Mouse (Mus musculus) fat pad, adult 2 months (tissue): ENCODE results near the gene Sult1d1.
"Not testable (repeated sequence)": the region's sequence is repeated elsewhere in the genome, so short reads cannot be mapped to it uniquely, and the experiment has no call there.

ENCODE experiments used
- DNase-seq: peaks from one replicate; pipeline ENCODE4 v3.0.0-alpha.2; 2011; ENCODE audit warnings: low read depth, low spot score; ENCODE audit errors: extremely low read depth

Sult1d1 gene

DNA sequence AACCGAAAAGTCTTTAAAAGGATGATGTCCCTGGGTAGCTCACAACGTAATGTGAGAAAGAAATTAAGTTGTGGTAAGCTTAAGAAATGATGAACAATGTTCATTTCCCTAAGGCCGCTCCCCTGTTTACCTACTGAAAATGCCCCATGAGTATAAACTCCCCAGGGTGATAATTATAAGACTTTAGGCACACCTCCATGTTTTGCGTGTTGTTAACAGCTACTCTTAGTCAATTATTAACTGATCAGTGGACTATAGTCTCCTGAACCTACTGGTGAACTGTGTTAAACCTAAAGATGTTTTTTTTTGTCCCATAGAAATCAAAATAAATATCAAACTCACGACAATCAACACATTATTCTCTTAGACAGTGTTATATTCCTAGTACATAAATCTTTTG lies at the start of gene Sult1d1:
Sult1d1 (minus strand) TSS at position 183 of the 400 bp plus-strand sequence.
- DNase-seq: no peak

GRCm38 (mm10) chr5:87615128-87615390 lies 46.2 kb upstream of the Sult1d1 start:
- no peak for DNase-seq

- no peak for DNase-seq
These were observed 45.7 kb upstream of the Sult1d1 start for GRCm38 (mm10) chr5:87614364-87615127.

DNA sequence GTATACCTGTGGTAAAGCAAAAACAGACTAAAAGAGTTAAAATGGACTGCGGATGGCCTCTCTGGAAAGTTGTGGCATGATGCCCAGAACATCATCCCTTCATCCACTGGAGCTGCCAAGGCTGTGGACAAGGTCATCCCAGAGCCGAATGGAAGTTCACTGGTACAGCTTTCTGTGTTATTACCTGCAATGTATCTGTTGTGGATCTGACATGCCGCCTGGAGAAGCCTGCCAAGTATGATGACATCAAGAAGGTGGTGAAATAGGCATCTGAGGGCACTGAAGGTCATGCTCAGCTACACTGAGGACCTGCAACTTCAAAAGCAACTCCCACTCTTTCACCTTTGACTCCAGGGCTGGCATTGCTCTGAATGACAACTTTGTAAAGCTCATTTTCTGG lies 32.2 kb upstream of the Sult1d1 start:
- peak; percentile 57 for DNase-seq

DNA sequence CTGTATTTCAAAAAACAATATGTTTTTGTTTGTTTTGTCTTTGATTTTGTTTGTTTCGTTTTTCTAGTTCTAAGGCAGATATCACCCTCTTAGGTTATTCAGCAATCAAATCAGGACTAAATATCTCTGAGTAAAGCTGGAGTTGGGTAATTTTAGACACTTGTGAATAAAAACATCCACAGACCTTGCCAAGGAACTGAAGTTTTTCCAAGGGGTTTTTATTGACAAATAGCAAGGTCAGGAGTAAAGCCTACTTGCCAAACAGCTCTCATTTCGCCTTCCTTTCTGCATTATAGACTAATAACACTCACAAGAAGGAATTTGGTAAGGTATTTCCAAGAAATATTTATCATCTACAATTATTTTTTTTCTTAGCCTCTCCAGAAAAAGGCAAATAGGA lies 29.1 kb upstream of the Sult1d1 start:
- DNase-seq: no peak

- DNase-seq: no peak
These were observed 22.7 kb upstream of the Sult1d1 start, which contains the start of gene Sult1e1 for GRCm38 (mm10) chr5:87591494-87591893. Gene Sult1e1, minus strand, starts transcription at chr5:87591594.

DNA sequence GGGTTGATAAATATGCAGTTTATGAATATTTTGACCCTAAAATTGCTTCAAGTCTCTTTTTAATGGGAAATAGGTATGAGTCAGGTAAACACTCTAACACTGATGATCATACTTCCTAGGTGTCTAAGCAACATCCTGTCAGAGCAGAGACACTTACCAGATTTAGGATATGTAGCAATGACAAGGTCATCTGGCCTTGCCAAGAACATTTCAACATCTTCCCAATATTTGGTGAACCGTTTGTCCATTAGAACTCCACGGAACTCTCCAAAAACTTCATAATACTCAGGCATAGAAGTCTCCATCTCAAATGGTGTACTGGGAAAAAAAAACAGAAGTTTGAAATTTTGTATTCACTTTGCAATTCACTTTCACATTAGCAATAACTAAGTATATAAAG lies 21.1 kb upstream of the Sult1d1 start:
- DNase-seq: no peak

DNA sequence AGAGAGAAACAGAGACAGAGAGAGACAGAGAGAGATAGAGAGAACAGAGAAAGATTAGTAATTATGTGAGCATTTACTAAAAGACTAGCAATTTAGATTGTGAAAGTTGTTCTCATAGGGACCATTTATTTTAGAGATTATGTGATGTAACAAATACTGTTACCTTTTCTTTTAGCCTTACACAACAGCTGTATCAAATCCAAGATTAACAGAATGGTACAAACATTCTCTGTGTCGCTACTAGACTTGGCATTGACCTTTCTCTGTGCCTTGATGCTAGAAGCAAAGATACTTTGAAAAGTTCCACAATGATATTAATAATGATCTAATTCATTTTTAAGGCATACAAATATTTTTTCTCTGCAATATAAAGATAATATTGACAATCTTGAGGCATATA lies 11.6 kb upstream of the Sult1d1 start:
- DNase-seq: peak; percentile 52

DNA sequence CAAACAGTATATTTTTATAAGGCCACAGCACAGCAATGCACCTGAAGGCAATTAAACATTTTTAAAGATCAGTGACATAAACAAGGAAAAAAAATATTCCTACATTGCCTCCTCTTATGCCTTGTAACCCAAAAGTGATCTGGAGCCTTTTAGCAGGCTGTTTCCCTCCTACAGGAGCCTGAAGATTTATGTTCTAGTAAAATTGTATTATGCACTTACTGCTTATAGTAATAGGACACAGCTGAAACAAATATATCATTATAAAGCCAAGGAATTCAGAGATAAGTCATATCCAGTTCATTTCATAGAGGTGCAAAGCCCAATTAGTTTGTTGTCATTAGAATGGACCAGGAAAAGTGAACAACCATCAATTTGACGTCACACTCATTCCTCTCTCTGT lies 5.3 kb upstream of the Sult1d1 start:
- no peak for DNase-seq

DNA sequence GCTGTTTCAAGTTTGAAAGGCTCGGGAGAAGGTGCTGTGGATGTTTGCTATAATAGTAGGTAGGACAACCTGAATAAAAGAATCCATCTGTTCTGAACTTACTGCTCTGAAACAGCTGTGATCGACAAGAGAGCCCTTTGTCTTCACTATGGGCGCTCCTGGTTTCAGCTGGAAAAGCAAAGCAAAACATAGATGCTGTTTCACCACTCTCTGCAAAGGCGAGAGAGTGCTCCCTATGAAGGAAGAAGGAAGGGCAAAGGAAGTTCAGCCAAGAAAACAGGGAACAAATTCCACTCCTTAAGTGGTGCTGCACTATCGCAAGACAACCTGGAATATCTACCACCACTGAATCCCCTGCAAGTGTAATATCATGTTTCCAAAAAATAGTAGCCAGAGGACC lies 4.7 kb upstream of the Sult1d1 start:
- no peak for DNase-seq

GRCm38 (mm10) chr5:87572781-87573180 lies 4.0 kb upstream of the Sult1d1 start:
- no peak for DNase-seq

GRCm38 (mm10) chr5:87567306-87567705 lies 1.5 kb downstream of the Sult1d1 start:
- DNase-seq: no peak

DNA sequence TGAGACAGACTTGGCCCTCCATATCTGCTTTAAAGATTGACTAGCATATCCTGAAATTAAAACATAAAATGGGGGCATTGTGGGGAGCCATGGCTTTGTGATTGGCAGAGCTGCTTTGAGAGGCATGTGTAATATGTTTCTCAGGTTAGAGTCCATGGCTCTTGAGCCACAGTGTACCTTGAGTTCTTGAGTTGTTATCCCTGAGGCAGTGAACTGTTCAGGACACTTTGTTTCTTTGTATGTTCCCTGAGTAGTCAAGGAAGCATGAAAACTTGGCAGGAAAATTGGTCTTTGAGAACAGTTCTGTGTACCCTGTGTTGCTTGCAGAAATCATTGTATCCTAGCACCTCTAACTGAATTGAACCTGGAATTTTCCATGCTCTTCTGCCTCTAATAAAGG lies 5.9 kb downstream of the Sult1d1 start:
- DNase-seq: peak; percentile 96

GRCm38 (mm10) chr5:87562526-87562925 lies 6.3 kb downstream of the Sult1d1 start:
- no peak for DNase-seq

- DNase-seq: no peak
These were observed 8.7 kb downstream of the Sult1d1 start for GRCm38 (mm10) chr5:87560145-87560544.

DNA sequence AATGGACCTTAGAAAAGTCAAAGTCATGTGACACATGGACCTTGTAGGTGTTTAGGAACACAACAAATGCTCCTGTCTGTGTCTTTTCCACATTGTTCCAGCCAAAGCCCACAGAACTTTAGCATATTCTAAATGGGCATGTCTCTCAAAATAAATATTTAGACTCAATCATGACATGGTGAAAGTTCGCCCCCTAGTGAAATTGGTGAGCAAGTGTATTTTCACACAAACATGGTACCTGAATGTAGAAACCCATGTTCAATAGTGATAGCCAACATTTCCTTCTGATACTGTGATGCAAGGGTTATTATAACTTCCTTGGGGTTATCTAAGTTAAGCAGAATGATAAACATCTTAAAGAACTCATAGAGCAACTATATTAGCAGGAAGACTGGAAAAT lies 17.9 kb downstream of the Sult1d1 start:
- DNase-seq: no peak

- DNase-seq: no peak
These were observed 30.7 kb downstream of the Sult1d1 start, which contains the start of gene Sult1b1 for GRCm38 (mm10) chr5:87538111-87538510. Gene Sult1b1, minus strand, starts transcription at chr5:87538195.

GRCm38 (mm10) chr5:87535994-87536644 lies 32.7 kb downstream of the Sult1d1 start:
- DNase-seq: no peak

DNA sequence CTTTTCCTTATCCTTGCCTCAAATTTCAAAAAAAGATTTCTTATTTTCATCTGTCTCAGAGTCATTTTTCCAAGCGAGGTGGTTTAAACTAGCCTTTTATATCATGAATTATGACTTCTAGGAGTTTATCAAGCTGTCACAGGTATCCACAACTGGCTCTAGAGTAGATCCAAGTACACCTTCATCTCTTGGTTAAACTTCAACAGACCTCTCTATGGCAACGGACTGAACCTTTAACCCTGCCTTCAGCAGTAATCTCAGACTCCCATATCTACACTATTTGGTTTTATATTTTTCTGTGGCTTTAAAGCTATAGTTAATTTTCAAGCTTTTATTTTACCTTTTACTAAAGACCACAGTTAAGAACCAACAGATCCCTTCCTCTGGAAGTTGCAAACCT lies 36.5 kb downstream of the Sult1d1 start:
- no peak for DNase-seq

DNA sequence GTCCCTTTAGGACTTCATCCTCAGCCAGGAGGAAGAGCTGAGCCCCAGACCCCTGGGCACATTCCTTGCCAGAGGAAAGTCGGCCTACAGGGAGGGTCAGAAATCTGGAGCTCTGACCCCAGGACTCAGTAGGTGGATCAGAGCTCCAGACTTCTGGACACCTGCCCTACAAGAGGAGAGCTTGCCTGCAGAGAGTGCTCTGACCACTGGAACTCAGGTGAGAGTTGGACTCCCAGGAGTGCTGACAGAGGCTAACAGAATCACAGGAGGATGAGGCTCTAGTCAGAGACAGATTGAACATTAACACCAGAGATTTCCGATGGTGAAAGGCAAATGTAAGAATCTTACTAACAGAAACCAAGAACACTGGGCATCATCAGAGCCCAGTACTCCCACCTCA lies 45.3 kb downstream of the Sult1d1 start:
- DNase-seq: not testable (repeated sequence)

GRCm38 (mm10) chr5:87505776-87506458 lies 62.9 kb downstream of the Sult1d1 start:
- DNase-seq: no peak
